Mouse (Mus musculus) left cerebral cortex, adult 8-10 months (tissue): Measurements from ENCODE around the gene Olfr1336. TPM values are rescaled to one million over a fixed set of nuclear protein-coding genes. Genes with fewer than 3 reads are reported as not detected.
A peak's percentile ranks its signal among the peaks of the same experiment; 100 is the strongest.
"Not testable (repeated sequence)": the region's sequence is repeated elsewhere in the genome, so short reads cannot be mapped to it uniquely, and the experiment has no call there.

Source experiments
- DNase-seq, 2 experiments: peaks; one replicate each; pipeline ENCODE4 v3.0.0; 2022; ENCODE audit warnings: low spot score in 2 of 2
- total RNA-seq, 4 experiments: library from RNA; stranded (reverse); gene quantifications; 2 replicates each; pipeline ENCODE4 v1.2.4; 2022

The Olfr1336 gene
- under 1 TPM in 2 of 4 experiments, not detected in 2; 0.09 to 0.15 TPM for total RNA-seq

DNA sequence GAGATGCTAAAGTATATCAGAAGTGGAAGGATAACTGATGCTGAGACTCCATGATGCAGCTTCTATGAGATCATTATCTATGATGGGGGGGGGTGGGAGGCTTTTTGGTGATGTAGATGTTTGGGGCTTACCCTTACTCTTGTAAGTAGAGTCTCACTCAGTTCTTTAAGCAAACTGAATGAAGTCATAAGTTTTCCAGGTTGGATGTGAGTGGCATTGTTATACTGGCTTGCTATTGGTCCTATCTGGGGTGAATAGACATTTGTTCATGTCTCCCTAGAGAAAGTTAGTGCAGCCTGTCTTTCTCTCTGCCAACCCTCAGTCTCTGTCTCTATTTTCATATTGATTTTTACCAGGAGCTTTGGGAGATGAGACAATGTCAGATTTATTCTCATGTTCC is at the start of gene Olfr1336:
Olfr1336 (plus strand) TSS at position 301 of the 400 bp plus-strand sequence.
- DNase-seq = no peak

- DNase-seq = peak; percentile 43
Observed at GRCm38 (mm10) chr7:6410043-6410442, 45.9 kb upstream of the Olfr1336 start, which contains the start of gene Gm20715. Gm20715 (plus strand) TSS chr7:6410277.

- DNase-seq = no peak
Observed at GRCm38 (mm10) chr7:6414626-6415441, 41.1 kb upstream of the Olfr1336 start.

GRCm38 (mm10) chr7:6415442-6415787 is 40.6 kb upstream of the Olfr1336 start:
- no peak for DNase-seq

GRCm38 (mm10) chr7:6419894-6420293 is 36.1 kb upstream of the Olfr1336 start:
- DNase-seq = peak in 1 of 2 experiments; percentile 66

DNA sequence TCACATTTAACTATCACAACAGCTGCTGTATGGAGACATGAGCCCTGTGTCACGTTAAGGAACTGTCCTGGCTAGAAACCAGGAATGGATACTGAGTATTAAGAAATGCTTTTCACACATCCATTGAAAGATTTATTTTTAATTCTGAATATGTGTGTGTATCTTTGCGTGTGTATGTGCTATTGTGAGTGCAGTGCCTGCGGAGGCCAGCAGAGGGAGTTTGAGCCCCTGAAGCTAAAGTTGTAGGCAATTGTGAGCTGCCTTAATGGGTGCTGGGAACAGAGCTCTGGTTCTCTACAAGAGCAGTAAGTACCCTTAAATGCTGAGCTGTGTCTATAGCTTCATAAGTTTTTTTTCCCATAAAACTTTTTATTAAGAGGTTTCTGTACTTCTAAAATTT is 26.6 kb upstream of the Olfr1336 start:
- DNase-seq = no peak

- DNase-seq = no peak
Observed at GRCm38 (mm10) chr7:6430342-6430741, 25.6 kb upstream of the Olfr1336 start.

GRCm38 (mm10) chr7:6438388-6438787 is 17.6 kb upstream of the Olfr1336 start, which contains the start of gene Olfr1344:
Olfr1344 (plus strand) TSS chr7:6438688.
- DNase-seq = no peak

GRCm38 (mm10) chr7:6441173-6441572 is 14.8 kb upstream of the Olfr1336 start:
- no peak for DNase-seq

DNA sequence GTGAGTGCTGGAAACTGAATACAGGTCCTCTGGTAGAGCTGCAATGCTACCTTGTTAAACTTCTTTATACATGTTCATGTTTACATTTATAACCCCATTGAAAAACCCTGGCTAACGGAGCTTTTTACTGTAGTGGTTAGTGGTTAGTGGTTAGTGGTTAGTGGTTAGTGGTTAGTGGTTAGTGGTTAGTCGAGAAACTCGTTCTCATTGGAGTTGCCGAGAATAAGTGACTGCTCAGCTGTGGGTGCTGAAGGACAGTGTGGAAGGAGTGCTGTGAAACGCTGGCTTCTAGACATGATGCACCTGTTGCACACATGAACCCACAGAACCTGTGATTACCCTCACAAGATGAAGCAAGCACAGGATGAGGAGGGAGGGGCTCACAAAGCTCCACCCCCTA is 8.2 kb upstream of the Olfr1336 start:
- DNase-seq = no peak

- no peak for DNase-seq
Observed at GRCm38 (mm10) chr7:6456399-6456798, 431 bp downstream of the Olfr1336 start.

GRCm38 (mm10) chr7:6466951-6467350 is 11.0 kb downstream of the Olfr1336 start, which contains the start of gene Olfr1346:
Olfr1346 (plus strand) TSS chr7:6467101.
- DNase-seq = no peak

GRCm38 (mm10) chr7:6477633-6478032 is 21.7 kb downstream of the Olfr1336 start:
- not testable (repeated sequence) for DNase-seq

- DNase-seq = no peak
Observed at GRCm38 (mm10) chr7:6486841-6487240, 30.9 kb downstream of the Olfr1336 start, which contains the start of gene Olfr5. Olfr5 (minus strand) TSS chr7:6486941.

GRCm38 (mm10) chr7:6499655-6500054 is 43.7 kb downstream of the Olfr1336 start, which contains the start of gene Olfr1347:
Olfr1347 (minus strand) TSS chr7:6499755.
- no peak for DNase-seq

DNA sequence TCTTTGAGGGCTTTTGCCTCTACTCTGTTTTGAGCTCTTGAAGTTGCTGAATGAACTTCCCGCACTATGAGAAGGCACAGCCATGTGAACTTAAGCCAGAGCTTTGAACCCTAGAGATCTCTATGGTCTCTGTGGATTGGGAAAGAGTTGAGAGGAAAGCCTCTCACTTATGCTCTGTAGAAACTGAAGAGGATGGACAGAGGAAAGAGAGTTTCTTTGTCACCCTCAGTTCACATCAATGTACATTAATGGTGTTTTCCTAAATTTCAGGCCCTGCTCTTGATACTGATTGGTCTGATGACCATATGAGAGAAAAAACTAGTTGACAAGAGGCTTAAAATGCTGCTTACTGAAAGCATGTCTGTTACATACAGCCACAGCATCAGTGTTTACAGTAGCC is 52.7 kb downstream of the Olfr1336 start, which contains the start of gene Olfr1348:
Olfr1348 (minus strand) TSS at position 101 of the 400 bp plus-strand sequence.
- no peak for DNase-seq

Other genes with a start within 250 kb of the Olfr1336 start
- not detected for gene Zscan5b, start 233.9 kb upstream of the Olfr1336 start, total RNA-seq
- not detected for gene Epp13, start 203.5 kb upstream of the Olfr1336 start, total RNA-seq
- gene Zfp667, start 169.6 kb upstream of the Olfr1336 start, total RNA-seq = 10 to 100 TPM; 10.8 to 16.0 (median 12.8) TPM
- gene Zfp583, start 124.9 kb upstream of the Olfr1336 start, total RNA-seq = 10 to 100 TPM in 1 of 4 experiments, 1 to 10 TPM in 3; 9.3 to 10.0 (median 9.6) TPM
- 1 to 10 TPM; 5.0 to 6.8 (median 5.9) TPM for gene Gm3854, start 112.4 kb upstream of the Olfr1336 start, total RNA-seq
- gene Zfp78, start 92.9 kb upstream of the Olfr1336 start, total RNA-seq = 1 to 10 TPM; 3.6 to 9.3 (median 6.7) TPM
- gene Zfp28, start 72.9 kb upstream of the Olfr1336 start, total RNA-seq = 10 to 100 TPM in 1 of 4 experiments, 1 to 10 TPM in 3; 7.0 to 11.6 (median 9.3) TPM
- 10 to 100 TPM; 16.9 to 20.0 (median 18.4) TPM for gene Smim17, start 57.5 kb upstream of the Olfr1336 start, total RNA-seq
- under 1 TPM; 0.20 to 0.46 (median 0.31) TPM for gene Gm20715, start 45.9 kb upstream of the Olfr1336 start, total RNA-seq
- 1 to 10 TPM; 1.2 to 3.7 (median 2.0) TPM for gene Olfr1344, start 17.5 kb upstream of the Olfr1336 start, total RNA-seq
- not detected for gene Olfr1346, start 10.9 kb downstream of the Olfr1336 start, total RNA-seq
- gene Olfr5, start 30.8 kb downstream of the Olfr1336 start, total RNA-seq = not detected
- gene Olfr1347, start 43.6 kb downstream of the Olfr1336 start, total RNA-seq = not detected
- gene Olfr1348, start 52.6 kb downstream of the Olfr1336 start, total RNA-seq = not detected
- not detected for gene Olfr1349, start 66.8 kb downstream of the Olfr1336 start, total RNA-seq
- not detected for gene Olfr1350, start 108.7 kb downstream of the Olfr1336 start, total RNA-seq
- 1 to 10 TPM; 2.1 to 7.0 (median 5.5) TPM for gene Zim1, start 240.3 kb downstream of the Olfr1336 start, total RNA-seq